In genomic region chr8:121904999-121905398, GRCm38 (mm10) we compare ENCODE assay signal across 8 mouse cellular contexts. TPM values are rescaled to one million over a fixed set of nuclear protein-coding genes. Genes with fewer than 3 reads are reported as not detected.
A peak's percentile ranks its signal among the peaks of the same experiment; 100 is the strongest.
DNase-seq lines count a peak whose midpoint lies in the region; ATAC-seq and TF ChIP-seq lines count a peak whose summit lies in the region.
"Had no signal": no experiment of that assay in that cellular context is flagged by ENCODE, and none has a peak within 500 bp of the region (broad histone marks: within the 10 kb centered on the region; RNA-seq: fewer than 3 reads in every experiment).

No protein-coding gene starts in this region.

- H3K4me3 ChIP-seq in kidney, embryonic 16.5 days (ENCODE audit: low read length), result no peak overlapping the region
- H3K4me3 ChIP-seq in bone marrow, adult 2 months (replicated peaks; ENCODE audit: control insufficient read depth, low read depth, low read length), result peak overlapping the region; percentile 36
- peak overlapping the region; percentile 10 for H3K4me3 ChIP-seq in forebrain, embryonic 16.5 days (replicated peaks; ENCODE audit: low read length)
- peak overlapping the region; percentile 86; the same call in 1 of the 2 replicates for H3K4me3 ChIP-seq in midbrain, embryonic 15.5 days

- H3K4me1 ChIP-seq in kidney, embryonic 16.5 days (ENCODE audit: insufficient read depth, low read length), result peaks cover 54% of the 10 kb centered on the region
- H3K4me1 ChIP-seq in bone marrow, adult 2 months (ENCODE audit: control insufficient read depth, insufficient read depth, low read length), result peaks cover 1% of the 10 kb centered on the region; the same call in 1 of the 2 replicates
- H3K4me1 ChIP-seq in forebrain, embryonic 16.5 days (replicated peaks; ENCODE audit: control insufficient read depth, insufficient read depth, low read length), result peaks cover 22% of the 10 kb centered on the region
- peaks cover 34% of the 10 kb centered on the region for H3K4me1 ChIP-seq in midbrain, embryonic 15.5 days

- H3K27me3 ChIP-seq in kidney, embryonic 16.5 days (ENCODE audit: insufficient read depth, low read length), result no peaks in the 10 kb centered on the region
- H3K27me3 ChIP-seq in forebrain, embryonic 16.5 days (replicated peaks; ENCODE audit: control insufficient read depth, insufficient read depth, low read length), result no peaks in the 10 kb centered on the region
- H3K27me3 ChIP-seq in midbrain, embryonic 15.5 days (replicated peaks), result peaks cover 7% of the 10 kb centered on the region; the same call in 1 of the 2 replicates

- no peak for DNase-seq in kidney, postnatal 4 days
- DNase-seq in c-Kit-positive CD71-positive TER-119-positive erythroid progenitor cells, embryonic 14.5 days (ENCODE audit: low spot score), result no peak
- DNase-seq: kidney, adult 11 months had no signal

- H3K9me3 ChIP-seq in kidney, embryonic 16.5 days (ENCODE audit: low read length), result no peaks in the 10 kb centered on the region
- H3K9me3 ChIP-seq in forebrain, embryonic 16.5 days (ENCODE audit: control insufficient read depth, low read length), result no peaks in the 10 kb centered on the region
- no peaks in the 10 kb centered on the region for H3K9me3 ChIP-seq in midbrain, embryonic 15.5 days

- no peaks in the 10 kb centered on the region for H3K36me3 ChIP-seq in kidney, embryonic 16.5 days (ENCODE audit: insufficient read depth, low read length)
- H3K36me3 ChIP-seq in forebrain, embryonic 16.5 days (ENCODE audit: control insufficient read depth, insufficient read depth), result no peaks in the 10 kb centered on the region
- H3K36me3 ChIP-seq in midbrain, embryonic 15.5 days (replicated peaks), result no peaks in the 10 kb centered on the region

- TF ChIP-seq CTCF in bone marrow, adult 2 months (IDR thresholded peaks at IDR 0.05; ENCODE audit: control insufficient read depth, insufficient read depth, low read length), result no peak

- 0 out of 2 replicates have a peak overlapping the region, but pooled peaks have one; percentile 97 for H3K4me2 ChIP-seq in kidney, embryonic 16.5 days (replicated peaks; ENCODE audit: low read depth, low read length)
- H3K4me2 ChIP-seq in forebrain, embryonic 16.5 days (ENCODE audit: low read length), result peak overlapping the region; percentile 96; the same call in 1 of the 2 replicates
- H3K4me2 ChIP-seq in midbrain, embryonic 15.5 days, result peak overlapping the region; percentile 93

- no peak for ATAC-seq in kidney, embryonic 16.5 days (ENCODE audit: low FRiP score, low TSS enrichment)
- no peak for ATAC-seq in forebrain, embryonic 16.5 days
- no peak for ATAC-seq in midbrain, embryonic 15.5 days (replicated peaks)
- ATAC-seq in inflammation-experienced regulatory T-cells, adult 6 months, result no peak

- no peak for TF ChIP-seq POLR2A in bone marrow, adult 2 months (IDR thresholded peaks at IDR 0.05; ENCODE audit: borderline replicate concordance, control insufficient read depth, low read depth, low read length)

- H3K9ac ChIP-seq in kidney, embryonic 16.5 days (replicated peaks; ENCODE audit: low read length), result no peak overlapping the region
- H3K9ac ChIP-seq in forebrain, embryonic 16.5 days (replicated peaks; ENCODE audit: low read depth, low read length), result no peak overlapping the region
- H3K9ac ChIP-seq in midbrain, embryonic 15.5 days, result peak overlapping the region; percentile 73; the same call in 1 of the 2 replicates

- 83% methylated on average over 9 of the region's 9 CpGs for WGBS in kidney, embryonic 16.5 days
- 86% methylated on average over 9 of the region's 9 CpGs for WGBS in bone marrow, adult 2 months
- 86% methylated on average over 9 of the region's 9 CpGs for WGBS in forebrain, embryonic 16.5 days
- 88% methylated on average over 9 of the region's 9 CpGs for WGBS in midbrain, embryonic 15.5 days

- no peak overlapping the region for H3K27ac ChIP-seq in kidney, embryonic 16.5 days (ENCODE audit: low read length)
- H3K27ac ChIP-seq in bone marrow, adult 2 months (ENCODE audit: control insufficient read depth, insufficient read depth, low read depth, low read length, poor library complexity), result no peak overlapping the region
- no peak overlapping the region for H3K27ac ChIP-seq in forebrain, embryonic 16.5 days (ENCODE audit: low read length)
- H3K27ac ChIP-seq in midbrain, embryonic 15.5 days, result no peak overlapping the region

RNA-seq across cellular contexts. Expression of gene Slc7a5, which starts 2.5 kb away (rescaled TPM):
- polyA plus RNA-seq in kidney, embryonic 16.5 days (2015; fragmentation: Nextera tagmentation; extraction: Ambion mirVana), result 15.1 and 17.0 TPM in 2 replicates
- 66.4 and 81.9 TPM in 2 replicates for polyA plus RNA-seq in bone marrow, adult 2 months (2011; ENCODE audit: insufficient read depth, insufficient read length, low replicate concordance, missing spikeins)
- polyA plus RNA-seq in forebrain, embryonic 16.5 days (2015; fragmentation: Nextera tagmentation; extraction: Ambion mirVana), result 44.1 and 47.5 TPM in 2 replicates
- polyA plus RNA-seq in midbrain, embryonic 15.5 days (2015; fragmentation: Nextera tagmentation; extraction: Ambion mirVana), result 55.5 and 58.3 TPM in 2 replicates
- polyA plus RNA-seq in inflammation-experienced regulatory T-cells, adult 6 months (2017; shearing (Covaris generic)), result 1 to 10 TPM; 2.5 to 4.4 (median 2.6) TPM

RNA-seq across cellular contexts. Expression of gene Car5a, which starts 39.7 kb away (rescaled TPM):
- not detected in 2 replicates for polyA plus RNA-seq in kidney, embryonic 16.5 days (2015; fragmentation: Nextera tagmentation; extraction: Ambion mirVana)
- polyA plus RNA-seq in bone marrow, adult 2 months (2011; ENCODE audit: insufficient read depth, insufficient read length, low replicate concordance, missing spikeins), result 9.4 and 19.9 TPM in 2 replicates
- polyA plus RNA-seq in forebrain, embryonic 16.5 days (2015; fragmentation: Nextera tagmentation; extraction: Ambion mirVana), result 0.50 and 0.72 TPM in 2 replicates
- 0.36 and 0.41 TPM in 2 replicates for polyA plus RNA-seq in midbrain, embryonic 15.5 days (2015; fragmentation: Nextera tagmentation; extraction: Ambion mirVana)
- polyA plus RNA-seq in inflammation-experienced regulatory T-cells, adult 6 months (2017; shearing (Covaris generic)), result not detected

RNA-seq across cellular contexts. Expression of gene Banp, which starts 44.6 kb away (rescaled TPM):
- 50.7 TPM in 2 replicates for polyA plus RNA-seq in kidney, embryonic 16.5 days (2015; fragmentation: Nextera tagmentation; extraction: Ambion mirVana)
- 13.3 and 30.1 TPM in 2 replicates for polyA plus RNA-seq in bone marrow, adult 2 months (2011; ENCODE audit: insufficient read depth, insufficient read length, low replicate concordance, missing spikeins)
- polyA plus RNA-seq in forebrain, embryonic 16.5 days (2015; fragmentation: Nextera tagmentation; extraction: Ambion mirVana), result 68.4 and 69.9 TPM in 2 replicates
- 54.6 and 61.9 TPM in 2 replicates for polyA plus RNA-seq in midbrain, embryonic 15.5 days (2015; fragmentation: Nextera tagmentation; extraction: Ambion mirVana)
- 10 to 100 TPM; 35.0 to 37.5 (median 36.2) TPM for polyA plus RNA-seq in inflammation-experienced regulatory T-cells, adult 6 months (2017; shearing (Covaris generic))
